ENCODE assay signal across 27 mouse cellular contexts in genomic region chr11:6059162-6059561, GRCm38 (mm10).
"Had no signal": no experiment of that assay in that cellular context is flagged by ENCODE, and none has a peak within 500 bp of the region (broad histone marks: within the 10 kb centered on the region; RNA-seq: fewer than 3 reads in every experiment).

No protein-coding gene starts in this region.

- H3K36me3 ChIP-seq: heart, embryonic 10.5 days; heart, embryonic 12.5 days; hindbrain, embryonic 10.5 days; hindbrain, embryonic 12.5 days; intestine, embryonic 15.5 days; kidney, embryonic 15.5 days; limb, embryonic 13.5 days; limb, embryonic 15.5 days; liver, embryonic 12.5 days had no signal

- H3K4me2 ChIP-seq: heart, embryonic 12.5 days; hindbrain, embryonic 12.5 days; hindbrain, embryonic 14.5 days; intestine, embryonic 15.5 days; kidney, embryonic 15.5 days; limb, embryonic 13.5 days; limb, embryonic 15.5 days; liver, embryonic 12.5 days had no signal

- H3K27ac ChIP-seq: gastrocnemius, adult 2 months; heart, embryonic 10.5 days; hindbrain, embryonic 10.5 days; hindbrain, embryonic 12.5 days; hindbrain, embryonic 14.5 days; intestine, embryonic 15.5 days; kidney, embryonic 15.5 days; kidney, postnatal 0 days; limb, embryonic 13.5 days; limb, embryonic 15.5 days; liver, embryonic 12.5 days; liver, embryonic 14.5 days had no signal

- H3K4me1 ChIP-seq: liver, embryonic 12.5 days had no signal

- H3K9ac ChIP-seq: heart, embryonic 12.5 days; hindbrain, embryonic 12.5 days; hindbrain, embryonic 14.5 days; intestine, embryonic 15.5 days; kidney, embryonic 15.5 days; limb, embryonic 13.5 days; limb, embryonic 15.5 days; liver, embryonic 12.5 days; liver, embryonic 14.5 days had no signal

- ATAC-seq: hindbrain, embryonic 16.5 days; inflammation-experienced regulatory T-cells, adult 6 months; intestine, embryonic 15.5 days; intestine, postnatal 0 days; liver, embryonic 12.5 days had no signal

- DNase-seq: gastrocnemius, adult 2 months; gastrocnemius, postnatal 10 days; gastrocnemius, postnatal 25 days; heart, adult 18-20 months; heart, postnatal 10 days; heart, postnatal 4 days; kidney, adult 18-20 months; kidney, adult 8-10 months; kidney, postnatal 14 days; kidney, postnatal 36 days; layer of hippocampus, postnatal 36 days; left cerebral cortex, postnatal 4 days had no signal

- H3K4me3 ChIP-seq: gastrocnemius, adult 2 months; heart, embryonic 10.5 days; heart, embryonic 12.5 days; hindbrain, embryonic 10.5 days; hindbrain, embryonic 12.5 days; intestine, embryonic 15.5 days; kidney, embryonic 15.5 days; limb, embryonic 13.5 days; limb, embryonic 15.5 days; liver, embryonic 12.5 days had no signal

- H3K9me3 ChIP-seq: heart, embryonic 10.5 days; heart, embryonic 12.5 days; hindbrain, embryonic 10.5 days; hindbrain, embryonic 12.5 days; intestine, embryonic 15.5 days; kidney, embryonic 15.5 days; limb, embryonic 13.5 days; limb, embryonic 15.5 days; liver, embryonic 12.5 days had no signal
